Mouse (Mus musculus): ENCODE results near the gene Usp4.
"Not testable (repeated sequence)": the region's sequence is repeated elsewhere in the genome, so short reads cannot be mapped to it uniquely, and the experiment has no call there.

Usp4 gene

DNA sequence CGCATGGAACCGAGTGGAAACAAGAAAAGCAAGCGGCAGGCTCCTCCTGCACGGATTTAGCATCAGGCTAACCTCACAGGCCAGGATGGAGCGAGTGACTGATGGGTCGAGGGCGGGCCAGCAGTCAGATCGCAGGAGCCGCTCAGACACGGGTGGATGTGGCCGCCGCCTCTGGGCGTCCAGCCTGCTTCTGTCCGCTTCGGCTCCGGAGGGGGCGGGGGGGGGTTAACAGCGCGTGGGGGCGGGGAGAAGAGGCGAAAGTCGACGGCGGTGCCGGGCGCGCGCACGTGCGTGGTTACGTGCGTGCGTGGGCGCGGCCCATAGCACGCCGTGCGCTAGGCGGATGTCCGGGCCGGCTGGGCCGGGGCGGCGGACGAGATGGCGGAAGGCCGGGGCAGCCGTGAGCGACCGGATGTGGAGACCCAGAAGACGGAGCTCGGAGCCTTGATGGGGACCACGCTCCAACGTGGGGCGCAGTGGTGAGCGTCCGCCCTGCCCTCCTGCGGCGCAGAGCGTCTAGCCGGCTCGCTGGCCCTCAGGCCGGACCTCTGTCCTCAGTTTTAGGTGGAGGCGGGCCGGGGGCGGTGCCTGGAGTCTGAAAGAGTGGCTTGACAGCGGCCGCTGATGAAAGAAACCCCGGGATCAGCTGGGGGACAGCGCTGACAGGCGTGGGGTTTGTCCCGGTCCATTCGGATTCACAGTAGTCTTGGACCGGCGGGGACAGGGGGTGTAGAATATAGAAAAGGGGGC is at the start of gene Usp4:
Gene Usp4, plus strand, starts transcription at position 314 of the 750 bp plus-strand sequence.
- DNase-seq (ENCODE audit: low spot score), result peak; percentile 82

DNA sequence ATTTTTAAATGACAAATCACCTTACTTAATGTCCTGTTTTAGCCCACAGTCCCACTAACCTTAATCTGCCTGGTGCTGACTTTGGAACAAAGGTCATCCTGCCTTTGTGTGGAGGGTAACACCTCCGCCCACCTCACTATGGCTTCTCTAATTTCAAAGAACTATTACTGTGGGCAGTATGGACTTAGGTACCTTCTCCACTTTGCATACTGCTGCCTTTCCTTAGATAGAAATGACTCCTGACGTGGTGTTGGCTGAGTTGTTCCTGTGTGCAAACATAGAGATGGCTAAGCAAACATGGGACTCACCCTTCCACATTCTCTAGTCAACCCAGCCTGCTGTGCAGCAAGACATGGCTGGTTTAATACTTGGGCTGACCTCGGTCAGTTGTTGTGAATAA is 45.8 kb upstream of the Usp4 start:
- DNase-seq (ENCODE audit: low spot score), result no peak

DNA sequence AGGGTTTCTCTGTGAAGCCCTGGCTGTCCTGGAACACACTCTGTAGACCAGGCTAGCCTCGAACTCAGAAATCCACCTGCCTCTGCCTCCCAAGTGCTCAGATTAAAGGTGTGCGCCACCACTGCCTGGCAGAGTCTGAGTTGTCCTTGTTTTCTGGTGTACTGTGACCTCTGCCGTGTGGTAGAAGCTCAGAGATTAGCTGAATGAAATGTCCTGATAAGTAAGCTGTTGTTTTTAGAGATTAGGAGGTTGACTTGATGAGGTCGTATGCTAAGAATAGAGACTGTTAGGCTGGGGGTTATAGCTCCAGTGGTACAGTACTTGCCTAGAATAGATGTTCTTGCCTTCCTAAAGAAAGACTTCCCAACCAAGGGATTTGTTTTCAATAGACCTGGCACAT is 42.9 kb upstream of the Usp4 start:
- DNase-seq (ENCODE audit: low spot score), result no peak

DNA sequence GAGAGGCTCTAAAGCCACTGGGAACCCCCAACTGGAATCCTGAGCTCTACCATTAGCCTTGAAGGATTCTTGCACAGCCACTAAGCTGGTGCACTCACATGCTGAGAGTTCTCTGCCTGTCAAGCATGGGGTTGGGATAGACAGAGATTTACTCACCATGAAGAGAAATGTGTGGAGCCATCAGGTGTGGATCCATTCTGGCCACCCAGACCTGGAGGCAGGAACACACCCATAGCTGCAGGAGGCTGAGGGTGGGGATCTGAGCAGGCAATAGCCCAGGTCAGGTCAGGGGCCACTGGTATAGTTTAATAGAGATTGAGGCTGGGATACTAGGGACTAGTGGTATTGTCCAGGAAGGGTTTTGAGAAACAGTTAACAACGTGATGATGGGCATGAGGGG is 42.5 kb upstream of the Usp4 start:
- peak; percentile 26 for DNase-seq (ENCODE audit: low spot score)

DNA sequence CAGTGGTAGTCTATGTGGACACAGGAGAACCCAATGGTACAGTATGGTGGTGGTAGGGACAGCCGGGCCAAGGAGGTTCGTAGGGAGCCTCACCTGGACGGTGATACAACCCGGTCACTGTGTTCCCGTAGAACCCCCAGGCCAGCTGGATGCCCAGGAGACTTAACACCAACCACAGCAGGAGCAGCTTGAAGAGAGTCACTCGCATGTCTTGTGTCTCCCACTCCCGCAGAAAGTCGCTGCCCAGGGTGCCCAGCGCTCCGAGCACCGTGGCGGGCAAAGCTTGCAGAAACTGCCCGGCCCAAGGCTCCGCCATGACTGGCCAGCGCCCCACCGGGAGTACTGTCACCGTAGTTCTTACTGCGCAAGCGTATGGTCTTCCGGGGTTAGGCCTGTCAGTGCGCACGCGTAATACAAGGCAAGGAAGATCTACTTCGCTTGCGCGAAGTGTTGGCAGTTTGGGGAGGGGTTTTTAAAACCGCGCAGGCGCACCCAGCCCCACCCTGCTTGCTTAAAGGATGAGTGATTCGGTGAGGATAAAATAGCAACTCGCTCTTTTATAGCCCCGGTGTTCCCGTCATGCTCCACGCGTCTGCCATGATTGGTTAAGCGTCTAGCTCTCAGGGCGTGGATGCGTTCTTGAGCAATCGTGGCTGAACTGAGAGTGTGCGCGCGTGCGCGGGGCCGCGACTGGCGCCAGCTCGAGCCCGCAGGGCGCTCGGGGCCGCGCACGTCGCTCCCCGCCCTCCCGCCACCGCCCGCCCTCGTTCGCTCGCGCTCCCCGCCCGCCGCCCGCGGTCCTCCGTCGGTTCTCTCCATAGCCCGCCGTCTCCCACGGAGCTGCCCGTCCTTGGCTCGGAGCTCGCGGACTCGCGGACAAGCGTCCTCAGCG is 41.8 kb upstream of the Usp4 start, which contains the start of the genes Rhoa and Tcta:
Gene Rhoa, plus strand, starts transcription at position 501 of the 892 bp plus-strand sequence.
Gene Tcta, minus strand, starts transcription at position 532 of the 892 bp plus-strand sequence.
- peak; percentile 92 for DNase-seq (ENCODE audit: low spot score)

DNA sequence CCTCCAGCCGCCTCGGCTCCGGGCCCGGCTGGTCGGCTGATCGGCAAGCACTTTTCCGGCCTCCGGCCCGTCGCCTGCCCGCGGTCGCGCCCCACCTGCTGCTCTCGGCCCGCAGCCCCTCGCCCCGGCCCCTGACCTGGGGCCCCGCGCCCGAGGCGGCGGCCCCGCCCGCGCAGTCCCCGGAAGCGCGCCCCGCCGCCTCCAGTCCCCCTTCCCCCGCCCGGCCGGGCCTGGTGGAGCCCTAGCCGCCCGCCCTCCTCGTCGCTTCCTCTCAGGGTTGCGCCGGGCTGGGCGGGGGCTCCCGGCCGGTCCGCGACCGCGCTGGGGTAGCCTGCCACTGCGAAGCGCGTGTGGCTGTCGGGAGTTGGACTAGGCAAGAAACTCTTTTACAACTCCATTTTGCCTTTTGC is 41.1 kb upstream of the Usp4 start:
- DNase-seq (ENCODE audit: low spot score), result peak; percentile 75

DNA sequence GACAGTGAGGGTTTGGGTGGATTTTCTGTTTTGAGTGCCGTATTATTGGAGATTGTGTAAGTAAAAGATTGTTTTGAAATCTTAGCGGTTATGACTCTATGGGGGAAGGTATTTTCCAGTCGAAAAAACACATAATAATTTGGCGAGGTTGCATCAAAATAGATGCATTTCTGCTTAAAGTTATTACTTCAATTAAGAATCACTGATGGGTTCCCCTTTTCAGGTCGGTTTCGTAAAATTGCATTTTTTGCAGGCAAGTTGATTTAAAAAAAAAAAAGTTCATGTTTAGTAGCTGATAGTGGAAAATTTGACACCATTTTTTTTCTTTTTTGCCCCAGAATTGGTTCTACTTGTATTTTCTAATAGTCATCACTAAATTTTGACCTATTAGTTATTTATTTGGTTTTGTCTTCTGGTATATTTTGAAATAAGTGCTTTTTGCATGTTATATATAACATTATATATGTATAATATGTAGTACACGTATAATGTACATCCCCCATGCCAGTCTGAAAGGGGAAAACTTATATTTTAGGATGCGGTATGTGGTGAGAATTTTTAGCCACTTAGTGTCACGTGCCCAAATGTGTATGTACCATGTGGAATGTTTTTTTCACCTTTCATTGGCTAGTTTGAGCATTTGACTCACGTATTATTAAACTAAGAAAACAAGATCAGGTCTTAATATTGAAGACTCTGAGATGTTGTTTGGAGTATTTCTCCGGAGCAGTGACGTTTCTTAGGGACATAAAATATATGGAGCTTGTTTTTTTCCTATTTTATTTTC is 40.4 kb upstream of the Usp4 start:
- no peak for DNase-seq (ENCODE audit: low spot score)

DNA sequence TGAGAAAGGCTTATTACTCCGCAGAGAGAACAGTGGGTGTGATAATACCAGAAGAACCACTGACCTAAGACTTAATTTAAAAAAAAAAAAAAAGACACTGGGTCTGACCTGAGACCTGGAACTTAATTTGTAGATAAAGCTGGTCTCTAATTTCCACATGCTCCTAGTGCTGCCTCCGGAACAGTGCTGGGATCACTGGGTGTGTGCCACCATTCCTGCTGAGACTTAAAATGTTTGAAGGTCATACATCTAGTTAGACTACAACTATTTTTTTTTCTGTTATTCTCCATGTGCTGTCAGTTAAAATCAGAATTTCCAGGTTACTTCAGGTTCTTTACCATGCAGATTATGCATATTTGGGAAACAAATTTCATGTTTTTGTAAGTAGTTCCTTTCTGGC is 39.5 kb upstream of the Usp4 start:
- DNase-seq (ENCODE audit: low spot score), result no peak

DNA sequence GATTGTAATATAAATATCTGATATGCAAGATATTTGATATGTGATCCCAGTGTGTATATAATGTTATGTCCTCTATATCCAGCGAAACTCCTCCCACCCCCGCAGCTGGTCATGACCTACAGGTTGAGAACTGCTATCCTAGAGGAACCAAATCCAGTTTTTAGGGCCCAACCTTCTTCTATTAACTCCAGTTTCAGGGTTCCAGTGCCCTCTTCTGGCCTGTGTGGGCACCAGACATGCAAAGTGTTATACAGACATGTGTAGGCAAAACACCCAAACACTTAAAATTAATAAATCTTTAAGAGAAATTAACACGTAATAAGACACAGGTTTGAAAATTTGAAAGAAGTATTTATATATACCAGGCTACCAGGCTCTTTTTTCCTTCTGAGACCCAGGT is 30.1 kb upstream of the Usp4 start:
- DNase-seq (ENCODE audit: low spot score), result no peak

DNA sequence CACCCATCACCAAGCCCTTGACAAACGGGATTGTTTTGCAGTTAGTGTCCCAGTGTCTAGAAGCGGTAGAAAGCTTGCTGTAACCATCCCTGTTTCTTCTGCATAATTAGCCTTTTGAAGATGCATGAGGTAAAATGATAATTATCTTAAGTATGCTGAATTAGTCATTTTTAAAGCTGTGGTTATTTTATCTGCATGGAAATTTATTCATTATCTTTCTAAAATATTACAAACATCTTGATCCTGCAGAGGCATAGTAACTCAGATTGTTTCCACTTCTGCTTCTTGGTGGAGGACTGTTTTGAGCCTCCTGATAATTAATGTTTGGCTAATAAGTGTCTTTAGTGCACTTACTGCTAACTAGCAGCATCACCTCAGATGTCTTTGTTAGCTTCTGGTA is 29.2 kb upstream of the Usp4 start:
- no peak for DNase-seq (ENCODE audit: low spot score)

DNA sequence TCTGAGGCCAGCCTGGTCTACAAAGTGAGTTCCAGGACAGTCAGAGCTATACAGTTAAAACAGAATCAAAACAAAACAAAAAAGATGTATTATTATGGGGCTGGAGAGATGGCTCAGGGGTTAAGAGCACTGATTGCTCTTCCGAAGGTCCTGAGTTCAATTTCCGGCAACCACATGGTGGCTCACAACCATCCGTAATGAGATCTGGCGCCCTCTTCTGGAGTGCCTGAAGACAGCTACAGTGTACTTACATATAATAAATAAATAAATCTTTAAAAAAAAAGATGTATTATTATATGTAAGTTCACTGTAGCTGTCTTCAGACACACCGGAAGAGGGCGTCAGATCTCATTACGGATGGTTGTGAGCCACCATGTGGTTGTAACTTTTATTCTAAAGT is 25.6 kb upstream of the Usp4 start:
- not testable (repeated sequence) for DNase-seq (ENCODE audit: low spot score)

DNA sequence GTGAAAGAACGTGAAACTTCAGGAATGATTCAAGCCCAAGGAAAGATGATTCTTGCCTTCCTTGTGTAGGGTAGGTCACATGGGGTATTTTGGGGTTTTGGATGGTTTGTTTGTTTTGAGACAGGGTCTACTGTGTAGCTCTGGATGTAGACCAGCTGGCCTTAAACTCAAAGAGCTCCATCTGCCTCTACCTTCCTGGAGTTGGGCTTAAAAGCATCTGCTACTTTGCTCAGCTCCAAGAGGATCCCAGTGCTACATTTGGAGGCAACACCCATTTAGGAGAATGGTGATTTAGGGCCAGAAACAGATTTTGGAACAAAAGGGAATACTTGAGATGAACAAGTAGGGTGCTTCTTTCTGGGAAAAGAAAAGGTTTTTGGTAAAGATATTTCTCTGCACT is 22.9 kb upstream of the Usp4 start:
- DNase-seq (ENCODE audit: low spot score), result no peak

DNA sequence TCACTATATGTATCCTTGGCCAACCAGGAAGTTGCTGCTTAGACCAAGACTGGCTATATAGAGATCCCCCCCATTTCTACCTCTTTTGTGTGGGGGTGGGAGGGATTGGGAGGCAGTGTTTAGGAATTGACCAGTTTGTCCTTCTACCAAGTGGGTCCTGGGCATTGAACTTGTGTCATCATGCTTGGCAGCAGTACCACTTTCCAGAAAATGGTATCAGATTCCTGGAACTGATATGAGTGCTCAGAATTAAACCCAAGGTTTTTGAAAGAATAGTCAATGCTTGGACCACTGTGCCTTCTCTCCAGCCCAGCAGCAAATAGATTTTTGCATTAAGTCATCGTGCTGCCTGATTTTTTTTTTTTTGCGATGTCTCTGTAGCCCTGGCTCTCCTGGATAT is 21.8 kb upstream of the Usp4 start:
- no peak for DNase-seq (ENCODE audit: low spot score)

DNA sequence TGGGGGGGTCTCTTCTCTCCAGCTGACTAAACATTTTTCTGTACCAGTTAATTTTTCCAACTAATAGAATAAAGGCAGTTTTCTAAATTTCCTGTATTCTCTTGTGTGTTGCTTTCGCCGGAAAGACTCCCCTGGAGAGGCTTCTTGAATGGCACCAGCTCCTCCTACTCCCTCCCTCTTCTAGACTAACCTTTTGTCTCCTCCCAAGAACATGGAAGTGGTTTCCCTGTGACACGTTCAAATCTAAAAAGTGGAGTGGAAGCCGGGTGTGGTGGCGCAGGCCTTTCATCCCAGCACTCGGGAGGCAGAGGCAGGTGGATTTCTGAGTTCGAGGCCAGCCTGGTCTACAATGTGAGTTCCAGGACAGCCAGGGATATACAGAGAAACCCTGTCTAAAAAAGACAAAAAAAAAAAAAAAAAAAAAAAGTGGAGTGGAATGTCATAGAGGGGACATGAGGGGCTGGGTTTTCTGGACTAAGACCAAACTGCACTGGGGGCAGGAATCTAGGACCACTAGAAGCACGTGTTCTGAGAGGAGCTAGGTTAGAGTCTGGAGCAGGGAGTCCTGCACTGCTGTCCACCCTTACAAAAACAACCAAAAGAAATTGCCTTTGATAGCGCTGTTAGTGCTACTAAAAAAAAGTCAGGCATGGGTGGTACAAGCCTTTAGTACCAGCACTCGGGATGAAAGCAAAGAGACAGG is 9.7 kb upstream of the Usp4 start:
- DNase-seq (ENCODE audit: low spot score), result no peak

DNA sequence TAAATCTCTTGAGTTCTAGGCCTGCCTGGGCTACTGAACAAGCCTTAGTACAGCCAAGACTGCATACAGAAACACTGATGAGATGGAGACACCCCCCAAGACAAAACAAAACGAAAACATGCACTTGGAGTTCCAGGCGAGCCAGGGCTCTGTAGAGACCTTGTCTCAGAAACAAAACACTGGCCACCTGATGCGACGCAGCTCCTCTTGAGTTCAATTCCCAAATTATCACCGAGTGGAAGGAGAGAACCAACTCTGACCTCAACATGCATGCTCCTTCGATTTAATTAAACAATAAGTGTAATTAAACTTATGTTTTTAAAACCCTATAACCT is 9.1 kb upstream of the Usp4 start:
- no peak for DNase-seq (ENCODE audit: low spot score)

DNA sequence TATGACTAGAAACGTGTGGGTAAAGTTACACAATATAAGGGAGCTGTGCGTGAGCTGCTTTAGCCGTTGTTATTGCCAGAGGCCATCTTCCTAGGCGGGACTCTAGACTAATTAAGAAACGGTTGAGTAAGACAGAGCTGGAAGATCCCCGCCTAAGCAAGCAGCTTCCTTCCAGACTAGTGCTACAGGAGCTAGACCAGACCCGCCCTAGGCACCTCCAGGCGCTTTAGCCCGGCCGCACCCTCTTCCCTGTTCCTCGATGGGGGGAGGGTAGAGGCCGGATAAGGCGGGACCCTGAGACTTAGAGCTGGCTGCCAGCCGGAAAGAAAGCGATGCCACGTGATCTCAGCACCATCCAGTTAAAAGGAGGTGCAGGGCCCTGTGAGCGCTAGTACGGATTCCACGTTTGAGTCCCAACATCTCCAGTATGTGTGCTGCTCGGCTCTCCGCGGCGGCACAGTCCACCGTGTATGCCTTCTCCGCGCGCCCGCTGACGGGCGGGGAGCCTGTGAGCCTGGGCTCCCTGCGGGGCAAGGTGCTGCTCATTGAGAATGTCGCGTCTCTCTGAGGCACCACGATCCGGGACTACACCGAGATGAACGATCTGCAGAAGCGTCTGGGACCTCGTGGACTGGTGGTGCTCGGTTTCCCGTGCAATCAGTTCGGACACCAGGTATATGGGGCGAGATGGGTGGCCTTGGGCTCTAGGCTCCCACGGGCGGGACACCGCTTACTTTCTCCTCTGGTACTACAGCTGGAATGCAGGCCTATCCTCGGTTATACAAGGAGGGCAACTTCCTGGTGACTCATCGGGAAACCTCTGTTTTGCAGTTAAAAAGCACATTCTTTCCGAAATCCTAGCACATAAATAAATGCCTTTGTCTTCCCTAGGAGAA is 8.5 kb upstream of the Usp4 start, which contains the start of gene Gpx1:
Gene Gpx1, plus strand, starts transcription at position 18 of the 896 bp plus-strand sequence.
- DNase-seq (ENCODE audit: low spot score), result peak; percentile 81

DNA sequence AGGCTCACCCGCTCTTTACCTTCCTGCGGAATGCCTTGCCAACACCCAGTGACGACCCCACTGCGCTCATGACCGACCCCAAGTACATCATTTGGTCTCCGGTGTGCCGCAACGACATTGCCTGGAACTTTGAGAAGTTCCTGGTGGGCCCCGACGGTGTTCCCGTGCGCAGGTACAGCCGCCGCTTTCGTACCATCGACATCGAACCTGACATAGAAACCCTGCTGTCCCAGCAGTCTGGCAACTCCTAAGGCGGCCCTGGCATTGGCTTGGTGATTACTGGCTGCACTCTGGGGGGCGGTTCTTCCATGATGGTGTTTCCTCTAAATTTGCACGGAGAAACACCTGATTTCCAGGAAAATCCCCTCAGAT is 7.8 kb upstream of the Usp4 start:
- peak; percentile 14 for DNase-seq (ENCODE audit: low spot score)

DNA sequence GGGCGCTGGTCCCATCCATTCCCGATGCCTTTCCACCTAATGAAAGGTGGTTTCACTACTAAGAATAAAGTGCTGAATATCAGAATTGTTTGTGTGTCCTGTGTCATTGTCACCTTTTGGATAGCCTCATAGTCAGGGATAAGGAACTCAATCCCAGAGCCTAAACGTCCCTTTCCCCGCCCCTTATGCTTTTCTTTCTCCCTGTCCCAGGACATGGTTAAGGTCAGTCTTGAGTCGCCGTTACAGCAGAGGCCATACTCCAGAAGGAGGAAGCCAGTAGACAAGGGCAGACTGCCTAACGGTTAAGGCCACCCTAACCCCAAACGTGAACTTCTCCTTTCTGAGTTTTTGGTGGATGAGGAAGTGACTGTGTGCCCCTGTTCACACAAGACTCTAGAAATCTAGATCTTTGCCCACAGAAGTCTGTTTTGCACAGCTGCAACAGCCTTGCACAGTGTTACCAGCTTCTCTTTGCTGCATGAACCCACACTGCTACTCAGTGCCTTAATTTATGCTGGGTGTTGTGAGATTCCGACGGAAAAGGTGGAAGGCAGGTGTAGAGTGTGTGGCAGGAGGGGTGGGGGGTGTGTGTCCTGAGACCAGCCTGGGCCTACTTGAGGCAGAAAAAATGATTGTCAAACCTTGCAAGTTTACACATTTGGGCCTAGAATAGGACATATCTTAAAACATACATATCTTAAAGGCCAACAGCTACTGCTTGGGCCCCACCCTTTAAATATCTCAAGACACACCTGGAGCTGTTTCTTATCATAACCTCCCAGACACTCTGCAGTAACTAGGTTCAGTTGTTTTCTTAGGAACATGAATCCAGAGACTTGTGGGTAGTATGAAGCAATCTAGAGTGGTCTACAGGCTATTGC is 7.2 kb upstream of the Usp4 start:
- DNase-seq (ENCODE audit: low spot score), result no peak

DNA sequence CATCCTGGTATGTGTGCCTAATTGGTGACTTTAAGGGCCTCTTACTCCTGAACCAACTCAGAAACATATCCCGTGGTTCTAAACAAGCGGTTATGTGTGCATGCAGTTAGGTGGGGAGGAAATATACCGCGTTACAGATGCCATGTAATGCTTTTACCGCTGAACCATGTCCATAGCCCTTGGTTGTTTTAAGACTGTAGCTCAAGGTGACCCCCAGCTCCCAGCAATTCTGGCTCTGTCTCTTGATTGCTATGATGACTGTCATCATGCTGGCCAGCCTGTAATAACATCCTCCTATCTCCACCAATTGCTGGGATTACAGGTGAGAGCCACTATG is 6.5 kb upstream of the Usp4 start:
- DNase-seq (ENCODE audit: low spot score), result no peak

DNA sequence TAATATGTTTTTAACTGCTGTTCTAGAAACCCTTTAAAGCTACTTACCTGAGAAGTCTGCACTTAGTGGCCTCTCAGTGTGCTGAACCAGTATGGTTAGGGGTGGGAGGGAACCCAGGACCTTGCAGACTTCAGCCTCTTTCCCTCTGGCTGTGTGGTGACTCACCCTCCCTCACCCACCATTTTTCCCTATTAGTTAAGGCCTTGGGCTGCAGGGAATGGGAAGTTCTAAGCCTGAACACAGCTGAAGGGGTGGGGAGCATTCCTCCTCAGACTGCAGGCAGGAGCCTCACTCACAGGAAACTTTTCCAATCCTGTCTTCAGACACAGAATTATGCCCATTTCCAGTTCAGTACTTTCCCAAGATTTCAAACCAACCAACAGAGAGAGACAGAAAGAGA is 5.9 kb upstream of the Usp4 start:
- no peak for DNase-seq (ENCODE audit: low spot score)
